Mouse (Mus musculus) embryonic facial prominence, embryonic 11.5 days (tissue): ENCODE measurements around the gene Gm18596. TPM values are rescaled to one million over a fixed set of nuclear protein-coding genes. Genes with fewer than 3 reads are reported as not detected.

ENCODE experiments used
- ATAC-seq: fragments of 200-750 bp; cut with Nextera tagmentation; replicated peaks from 2 replicates; pipeline ENCODE4 v1.8.0; 2017; ENCODE audit warnings: low read depth; ENCODE audit not compliant: insufficient number of reproducible peaks, low FRiP score, low TSS enrichment
- DNase-seq: peaks from one replicate; pipeline ENCODE4 v3.0.0-alpha.2; 2015; ENCODE audit warnings: low spot score
- H3K27ac ChIP-seq: fragments of 300-500 bp; sonication (generic); replicated peaks from 2 replicates; pipeline ENCODE4 v1.5.1; 2014; ENCODE audit warnings: mild to moderate bottlenecking, low read depth, low read length, control low read depth
- H3K27me3 ChIP-seq: fragments of 300-500 bp; sonication (generic); 2 replicates; pipeline ENCODE4 v1.6.1; 2014; ENCODE audit warnings: mild to moderate bottlenecking, low read length, moderate library complexity, mixed read lengths; ENCODE audit not compliant: control insufficient read depth, insufficient read depth
- H3K36me3 ChIP-seq: fragments of 300-500 bp; sonication (generic); replicated peaks from 2 replicates; pipeline ENCODE4 v1.6.1; 2014; ENCODE audit warnings: low read depth, mild to moderate bottlenecking, low read length, moderate library complexity, mixed read lengths; ENCODE audit not compliant: control insufficient read depth, insufficient read depth
- H3K4me1 ChIP-seq: fragments of 300-500 bp; sonication (generic); 2 replicates; pipeline ENCODE4 v1.6.1; 2014; ENCODE audit warnings: low read length, mixed read lengths; ENCODE audit not compliant: control insufficient read depth, insufficient read depth
- H3K4me2 ChIP-seq: fragments of 300-500 bp; sonication (generic); 2 replicates; pipeline ENCODE4 v1.6.1; 2014; ENCODE audit warnings: low read depth, mild to moderate bottlenecking, control low read depth, low read length, moderate library complexity
- H3K4me3 ChIP-seq: fragments of 300-500 bp; sonication (generic); 2 replicates; pipeline ENCODE4 v1.5.1; 2014; ENCODE audit warnings: low read depth, low read length, control low read depth
- H3K9ac ChIP-seq: fragments of 300-500 bp; sonication (generic); replicated peaks from 2 replicates; pipeline ENCODE4 v1.6.1; 2014; ENCODE audit warnings: mild to moderate bottlenecking, control low read depth, low read length
- H3K9me3 ChIP-seq: fragments of 300-500 bp; sonication (generic); replicated peaks from 2 replicates; pipeline ENCODE4 v1.6.1; 2016; ENCODE audit warnings: mild to moderate bottlenecking, low read length, inconsistent platforms, mixed read lengths; ENCODE audit not compliant: control insufficient read depth
- WGBS: fragments of 180-500 bp; shearing (Covaris S2); extraction: QIAGEN DNeasy Blood & Tissue Kit; methylation state at CpG from one replicate; pipeline ENCODE4 v1.1.7; 2014; 5-methylcytosine and 5-hydroxymethylcytosine counted together
- polyA plus RNA-seq: library from polyadenylated mRNA; unstranded; fragments of >200 nt; fragmentation: Nextera tagmentation; extraction: Ambion mirVana; gene quantifications from 2 replicates; pipeline ENCODE4 v1.2.1, GENCODE M21; 2014

The Gm18596 gene
- polyA plus RNA-seq, 1 experiment from 2014 or later, result not detected

DNA sequence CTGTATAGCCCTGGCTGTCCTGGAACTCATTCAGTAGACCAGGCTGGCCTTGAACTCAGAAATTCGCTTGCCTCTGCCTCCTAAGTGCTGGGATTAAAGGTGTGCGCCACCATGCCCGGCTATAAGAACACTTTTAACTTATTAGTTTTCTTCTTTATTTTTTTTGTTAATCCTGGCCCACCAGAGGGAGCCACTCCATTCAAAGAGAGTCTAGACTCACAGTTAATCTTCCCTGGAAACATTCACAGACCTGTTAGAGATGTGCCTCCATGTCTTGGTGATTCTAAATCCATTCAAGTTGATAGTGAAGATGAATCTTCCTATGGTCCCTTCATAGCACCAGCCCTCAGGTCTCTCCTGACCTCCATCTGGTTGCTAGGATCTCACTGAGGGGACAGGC is 32.6 kb downstream of the Gm18596 start:
- ATAC-seq (no peak), DNase-seq (no peak)
- Histone ChIP-seq H3K27me3 (no peaks in the 10 kb centered on the region), H3K4me3 (no peak overlapping the region), H3K36me3 (no peaks in the 10 kb centered on the region), H3K9me3 (no peaks in the 10 kb centered on the region), H3K27ac (no peak overlapping the region), H3K9ac (no peak overlapping the region), H3K4me1 (no peaks in the 10 kb centered on the region), H3K4me2 (no peak overlapping the region)
- WGBS, result 78% methylated on average over 3 of the region's 3 CpGs

DNA sequence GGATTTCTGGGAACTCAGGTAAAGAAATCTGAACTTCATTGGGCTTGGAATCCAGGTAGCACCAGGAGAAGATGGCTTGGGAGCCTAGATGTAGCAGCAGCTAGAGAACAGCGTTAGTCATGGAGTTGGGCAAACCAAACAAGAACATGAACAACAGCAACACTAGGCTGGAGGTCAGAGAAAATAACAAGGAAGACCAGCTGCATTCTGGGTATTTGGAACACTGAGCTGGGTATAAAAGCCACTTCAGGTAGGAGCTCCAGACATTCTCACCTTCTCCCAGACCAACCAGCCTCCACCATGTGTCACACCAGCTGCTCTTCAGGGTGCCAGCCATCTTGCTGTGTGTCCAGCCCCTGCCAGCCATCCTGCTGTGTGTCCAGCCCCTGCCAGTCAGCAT is 36.1 kb downstream of the Gm18596 start, which contains the start of gene Gm10272:
Gene Gm10272, plus strand, starts transcription at position 301 of the 400 bp plus-strand sequence.
- DNase-seq (no peak), ATAC-seq (no peak)
- Histone ChIP-seq H3K4me1 (no peaks in the 10 kb centered on the region), H3K9ac (no peak within 1 kb of the TSS), H3K9me3 (no peaks in the 10 kb centered on the region), H3K27ac (no peak within 1 kb of the TSS), H3K36me3 (no peaks in the 10 kb centered on the region), H3K27me3 (no peaks in the 10 kb centered on the region), H3K4me2 (no peak within 1 kb of the TSS), H3K4me3 (no peak within 1 kb of the TSS)
- WGBS, result 91% methylated on average over 1 of the region's 1 CpGs

DNA sequence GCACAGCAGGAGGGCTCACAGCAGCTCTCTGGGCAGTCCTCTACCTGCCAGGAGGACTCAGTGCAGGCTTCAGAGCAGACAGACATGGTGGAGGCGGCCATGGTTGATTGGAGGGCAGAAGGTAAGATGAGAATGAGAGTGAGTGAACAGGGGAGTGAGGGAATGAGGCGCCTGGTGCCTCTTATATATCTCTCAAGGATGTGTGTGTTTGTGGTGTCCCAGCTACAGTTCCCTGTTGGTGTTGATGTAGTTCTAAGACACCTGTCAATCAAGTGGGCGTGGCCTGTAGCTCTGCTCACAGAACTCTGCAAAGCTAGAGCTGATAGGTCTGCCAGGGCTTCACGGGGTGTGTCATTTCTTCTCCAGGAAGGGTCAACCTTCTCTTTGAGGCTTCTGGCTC is 45.3 kb downstream of the Gm18596 start, which contains the start of gene Gm9508:
Gene Gm9508, minus strand, starts transcription at position 101 of the 400 bp plus-strand sequence.
- Histone ChIP-seq H3K4me1 (no peaks in the 10 kb centered on the region), H3K27ac (no peak within 1 kb of the TSS), H3K27me3 (no peaks in the 10 kb centered on the region), H3K4me2 (no peak within 1 kb of the TSS), H3K9ac (no peak within 1 kb of the TSS), H3K36me3 (no peaks in the 10 kb centered on the region), H3K4me3 (no peak within 1 kb of the TSS), H3K9me3 (no peaks in the 10 kb centered on the region)
- DNase-seq (no peak), ATAC-seq (no peak)
- WGBS, result 35% methylated on average over 4 of the region's 4 CpGs

Other genes with a start within 250 kb of the Gm18596 start
- 40.6 and 42.3 TPM in 2 replicates for gene Fam207a, start 226.9 kb downstream of the Gm18596 start, polyA plus RNA-seq
- gene Itgb2, start 212.4 kb downstream of the Gm18596 start, polyA plus RNA-seq, result 1.3 and 1.4 TPM in 2 replicates
- 89.2 and 95.6 TPM in 2 replicates for gene Pttg1ip, start 160.9 kb downstream of the Gm18596 start, polyA plus RNA-seq
- gene Sumo3, start 136.5 kb downstream of the Gm18596 start, polyA plus RNA-seq, result 382 and 410 TPM in 2 replicates
- 1.6 TPM in 1 of 2 replicates, not detected in the other for gene Gm49325, start 136.4 kb downstream of the Gm18596 start, polyA plus RNA-seq
- 41.2 and 44.1 TPM in 2 replicates for gene Ube2g2, start 120.4 kb downstream of the Gm18596 start, polyA plus RNA-seq
- 0.39 and 0.64 TPM in 2 replicates for gene Tspear, start 56.1 kb downstream of the Gm18596 start, polyA plus RNA-seq
- gene Gm19402, start 51.9 kb downstream of the Gm18596 start, polyA plus RNA-seq, result not detected in 2 replicates
- not detected in 2 replicates for gene Gm9508, start 45.4 kb downstream of the Gm18596 start, polyA plus RNA-seq
- gene Gm10272, start 36.0 kb downstream of the Gm18596 start, polyA plus RNA-seq, result not detected in 2 replicates
- not detected in 2 replicates for gene Gm10024, start 31.2 kb downstream of the Gm18596 start, polyA plus RNA-seq
- not detected in 2 replicates for gene Gm10142, start 26.8 kb downstream of the Gm18596 start, polyA plus RNA-seq
- gene Krtap12-1, start 22.0 kb downstream of the Gm18596 start, polyA plus RNA-seq, result not detected in 2 replicates
- not detected in 2 replicates for gene Gm10100, start 16.2 kb downstream of the Gm18596 start, polyA plus RNA-seq
- gene Gm9736, start 8.7 kb upstream of the Gm18596 start, polyA plus RNA-seq, result not detected in 2 replicates
- not detected in 2 replicates for gene Gm3233, start 17.0 kb upstream of the Gm18596 start, polyA plus RNA-seq
- gene Gm3238, start 28.7 kb upstream of the Gm18596 start, polyA plus RNA-seq, result not detected in 2 replicates
- not detected in 2 replicates for gene Gm7138, start 34.3 kb upstream of the Gm18596 start, polyA plus RNA-seq
- gene Gm3250, start 39.9 kb upstream of the Gm18596 start, polyA plus RNA-seq, result not detected in 2 replicates
- gene Gm7137, start 45.6 kb upstream of the Gm18596 start, polyA plus RNA-seq, result not detected in 2 replicates
- not detected in 2 replicates for gene Gm9639, start 52.4 kb upstream of the Gm18596 start, polyA plus RNA-seq
- not detected in 2 replicates for gene Gm19668, start 56.5 kb upstream of the Gm18596 start, polyA plus RNA-seq
- not detected in 2 replicates for gene Gm9507, start 69.2 kb upstream of the Gm18596 start, polyA plus RNA-seq
- gene Gm2696, start 72.0 kb upstream of the Gm18596 start, polyA plus RNA-seq, result not detected in 2 replicates
- gene Krtap10-4, start 84.5 kb upstream of the Gm18596 start, polyA plus RNA-seq, result not detected in 2 replicates
- gene Krtap10-10, start 93.3 kb upstream of the Gm18596 start, polyA plus RNA-seq, result not detected in 2 replicates
- gene Gm36176, start 104.2 kb upstream of the Gm18596 start, polyA plus RNA-seq, result not detected in 2 replicates
- not detected in 2 replicates for gene Gm10318, start 110.2 kb upstream of the Gm18596 start, polyA plus RNA-seq
- not detected in 2 replicates for gene Gm3285, start 119.3 kb upstream of the Gm18596 start, polyA plus RNA-seq
- 2.2 and 2.5 TPM in 2 replicates for gene Lrrc3, start 159.9 kb upstream of the Gm18596 start, polyA plus RNA-seq
- gene Trpm2, start 227.9 kb upstream of the Gm18596 start, polyA plus RNA-seq, result 0.43 and 0.86 TPM in 2 replicates
- gene 1810043G02Rik, start 235.9 kb upstream of the Gm18596 start, polyA plus RNA-seq, result 25.8 and 27.9 TPM in 2 replicates